Mouse (Mus musculus) MEL (cell line): ENCODE data around the gene Ankar.

Source experiments
- CTCF ChIP-seq, 3 experiments: IDR thresholded peaks in 2 of 3; conservative IDR thresholded peaks in 1 of 3; 2 replicates each; pipeline ENCODE4 v1.5.1; 2011 to 2012; ENCODE audit warnings: low read length in 3 of 3, low read depth in 2 of 3, mild to moderate bottlenecking in 2 of 3, improper control_type of control experiment in 1 of 3, inconsistent platforms in 1 of 3, mixed read lengths in 1 of 3, moderate library complexity in 1 of 3; ENCODE audit not compliant: control insufficient read depth in 1 of 3, insufficient read depth in 1 of 3, poor library complexity in 1 of 3, severe bottlenecking in 1 of 3
- E2F4 ChIP-seq: IDR thresholded peaks from 2 replicates; pipeline ENCODE4 v1.6.1; 2011; ENCODE audit warnings: low read depth, low read length, improper control_type of control experiment, borderline replicate concordance
- EP300 ChIP-seq, 2 experiments: IDR thresholded peaks; 2 replicates each; pipeline ENCODE4 v1.6.1; 2011; ENCODE audit warnings: improper control_type of control experiment in 2 of 2, low read length in 2 of 2, low read depth in 1 of 2, mild to moderate bottlenecking in 1 of 2
- GATA1 ChIP-seq: IDR thresholded peaks from 2 replicates; pipeline ENCODE4 v1.6.1; 2011; ENCODE audit warnings: low read depth, low read length, improper control_type of control experiment
- JUND ChIP-seq: IDR thresholded peaks from 2 replicates; pipeline ENCODE4 v1.6.1; 2011; ENCODE audit warnings: low read depth, mild to moderate bottlenecking, improper control_type of control experiment, low read length
- KAT2A ChIP-seq: conservative IDR thresholded peaks from 2 replicates; pipeline ENCODE4 v1.6.1; 2012; ENCODE audit warnings: low read depth, low read length, improper control_type of control experiment, inconsistent platforms
- MYC ChIP-seq: IDR thresholded peaks from 2 replicates; pipeline ENCODE4 v1.6.1; 2011; ENCODE audit warnings: low read depth, mild to moderate bottlenecking, low read length, improper control_type of control experiment, moderate library complexity
- POLR2A ChIP-seq, 2 experiments: IDR thresholded peaks; 2 replicates each; pipeline ENCODE4 v1.6.1; 2011 to 2012; ENCODE audit warnings: low read length in 2 of 2, mild to moderate bottlenecking in 2 of 2, control low read depth in 1 of 2, improper control_type of control experiment in 1 of 2, low read depth in 1 of 2, moderate library complexity in 1 of 2; ENCODE audit not compliant: control insufficient read depth in 1 of 2, insufficient read depth in 1 of 2, poor library complexity in 1 of 2
- POLR2AphosphoS2 ChIP-seq: IDR thresholded peaks from 2 replicates; pipeline ENCODE4 v1.6.1; 2011; ENCODE audit warnings: low read length, improper control_type of control experiment
- RCOR1 ChIP-seq: IDR thresholded peaks from 2 replicates; pipeline ENCODE4 v1.6.1; 2012; ENCODE audit warnings: low read depth, mild to moderate bottlenecking, inconsistent platforms, low read length, improper control_type of control experiment
- TAL1 ChIP-seq: IDR thresholded peaks from 2 replicates; pipeline ENCODE4 v1.6.1; 2012; ENCODE audit warnings: mild to moderate bottlenecking, inconsistent platforms, low read length, moderate library complexity, mixed read lengths
- ZC3H11A ChIP-seq: IDR thresholded peaks from 2 replicates; pipeline ENCODE4 v1.6.1; 2012; ENCODE audit warnings: low read depth, mild to moderate bottlenecking, inconsistent platforms, low read length, improper control_type of control experiment
- ZMIZ1 ChIP-seq: IDR thresholded peaks from 2 replicates; pipeline ENCODE4 v1.6.1; 2012; ENCODE audit warnings: low read depth, mild to moderate bottlenecking, inconsistent platforms, low read length, improper control_type of control experiment, moderate library complexity

DNA sequence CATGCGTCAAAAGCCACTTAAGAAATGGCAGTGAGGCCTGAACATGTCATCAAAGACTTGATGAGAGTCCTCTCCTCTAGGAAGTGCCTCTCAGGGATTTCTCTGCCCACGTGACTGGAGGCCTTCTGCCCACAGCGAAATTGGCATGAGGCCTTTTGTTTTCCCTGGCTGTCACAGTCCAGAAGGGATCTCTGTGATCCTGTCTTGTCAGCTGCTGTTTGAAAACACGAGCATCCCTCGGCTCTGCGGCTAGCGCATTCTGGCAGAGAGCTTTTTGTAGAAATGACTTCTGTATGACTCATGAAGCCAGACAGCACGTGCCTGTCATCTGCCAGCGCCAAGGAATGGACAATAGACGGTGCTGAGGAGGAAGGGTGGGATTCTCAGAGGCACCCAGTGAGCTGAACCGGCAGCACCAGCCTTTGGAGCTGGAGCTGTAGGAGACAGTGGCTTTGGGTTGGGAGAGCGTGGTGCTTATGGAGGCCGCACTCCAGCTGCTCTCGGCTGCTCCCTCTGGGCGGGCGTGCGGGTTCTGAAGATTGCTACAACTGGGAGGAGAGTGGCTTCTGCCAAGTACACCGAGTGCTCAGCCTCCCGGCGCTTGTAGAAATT lies 106.9 kb downstream of the Ankar start:
- TF ChIP-seq E2F4, result no peak
- TF ChIP-seq JUND, result no peak
- no peak for TF ChIP-seq CTCF (IDR thresholded peaks at IDR 0.05 in 2 of 3, conservative IDR thresholded peaks at IDR 0.05 in 1 of 3; ENCODE audit: control insufficient read depth in 1 of 3, insufficient read depth in 1 of 3, low read depth in 2 of 3, low read length in 3 of 3, poor library complexity in 1 of 3, severe bottlenecking in 1 of 3)
- TF ChIP-seq TAL1, result no peak
- TF ChIP-seq POLR2AphosphoS2, result no peak
- no peak for TF ChIP-seq ZMIZ1
- TF ChIP-seq KAT2A, result no peak
- no peak for TF ChIP-seq ZC3H11A
- TF ChIP-seq EP300 (IDR thresholded peaks at IDR 0.05; ENCODE audit: low read depth in 1 of 2, low read length in 2 of 2), result no peak
- no peak for TF ChIP-seq POLR2A (IDR thresholded peaks at IDR 0.05; ENCODE audit: control insufficient read depth in 1 of 2, insufficient read depth in 1 of 2, low read depth in 1 of 2, low read length in 2 of 2, poor library complexity in 1 of 2)
- no peak for TF ChIP-seq MYC
- TF ChIP-seq GATA1, result no peak
- no peak for TF ChIP-seq RCOR1
